Mouse (Mus musculus): ENCODE measurements at regions not wholly inside any gene's neighbourhood (a gene's known extent, or its start where the extent isn't known, plus 50 kb on each side); places are given as distances from the start of the nearest gene placed in this dataset.

DNA sequence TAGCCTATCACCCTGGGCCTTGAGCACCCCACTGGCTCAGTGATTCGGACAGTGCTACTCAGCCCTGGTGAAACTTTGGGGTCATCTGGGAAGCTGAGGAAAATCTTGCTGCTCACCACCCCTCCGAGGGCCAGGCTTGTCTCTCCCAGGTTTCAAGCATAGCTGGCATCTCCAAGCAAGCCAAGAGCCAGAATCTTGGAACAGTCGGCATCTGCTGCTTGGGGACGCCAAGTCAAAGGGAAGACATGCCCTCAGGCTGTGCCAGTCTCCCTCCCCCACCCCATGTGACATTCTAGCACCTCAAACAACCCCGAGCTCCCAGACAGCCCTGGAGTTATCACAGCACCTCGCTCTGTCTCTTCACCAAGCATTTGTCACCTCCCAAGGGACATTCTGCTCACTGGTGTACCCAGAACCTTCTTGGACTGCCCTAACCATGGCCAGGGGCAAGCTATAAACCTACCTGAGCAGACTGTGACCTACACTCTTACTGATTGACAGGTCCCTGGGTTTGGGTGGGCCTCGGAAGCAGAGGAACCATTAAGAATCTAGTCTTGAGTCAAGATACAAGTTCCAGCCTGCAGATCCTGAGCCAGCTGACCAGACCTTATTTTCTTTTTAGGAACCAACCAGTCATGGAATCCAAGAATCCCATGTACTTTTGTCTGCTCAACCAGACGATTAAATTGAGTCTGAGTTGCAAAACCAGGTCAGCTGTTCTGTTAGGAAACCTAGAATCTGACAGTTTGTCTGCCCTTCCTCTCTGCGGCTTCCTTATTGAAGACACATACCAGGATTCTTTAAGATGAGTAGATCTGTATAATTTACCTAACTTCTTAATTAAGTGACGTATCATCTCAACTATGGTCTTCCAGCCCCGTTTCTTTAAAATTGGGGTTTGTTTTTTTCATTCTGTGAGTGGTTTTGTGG, 83.0 kb upstream of the Otos start:
- no peak for DNase-seq (ENCODE audit: low read depth, low spot score)

DNA sequence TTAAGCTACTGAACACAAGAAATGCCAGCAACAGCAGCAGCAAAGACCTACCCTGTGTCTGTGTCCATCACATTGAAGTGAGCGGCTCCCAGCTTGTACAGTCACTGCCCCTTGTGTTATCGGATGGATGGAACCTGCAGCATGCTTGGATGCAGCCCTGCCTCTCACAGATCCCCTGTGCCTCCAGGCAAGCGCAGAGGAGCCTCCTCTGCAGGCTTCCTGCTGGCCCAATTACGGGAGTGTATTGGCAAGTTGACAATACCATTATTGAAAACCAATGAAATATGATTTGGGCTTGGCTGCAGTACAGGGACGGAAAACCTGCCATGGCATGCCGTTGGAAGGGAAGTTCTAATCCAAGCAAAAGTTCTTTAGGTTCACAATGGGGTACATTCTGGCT, 81.9 kb upstream of the Otos start:
- no peak for DNase-seq (ENCODE audit: low read depth, low spot score)

DNA sequence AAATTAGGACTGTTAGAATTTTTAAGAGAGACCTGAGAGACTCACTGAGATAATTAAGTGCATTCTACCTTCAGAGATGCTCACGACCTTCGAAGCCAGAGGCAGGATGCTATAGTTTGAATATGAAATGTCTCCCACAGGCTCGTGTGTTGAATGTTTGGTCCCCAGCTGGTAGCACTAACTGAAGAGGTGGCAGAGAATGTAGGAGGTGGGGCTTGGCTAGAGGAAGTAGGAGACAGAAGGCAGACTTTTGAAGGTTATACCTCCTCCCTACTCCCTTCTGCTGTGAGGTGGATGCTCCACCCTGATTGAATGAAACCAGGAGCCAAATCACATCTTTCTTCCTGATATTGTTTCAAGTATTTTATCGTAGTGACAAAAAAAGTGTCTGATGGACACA, 79.3 kb upstream of the Otos start:
- DNase-seq (ENCODE audit: low read depth, low spot score): no peak

DNA sequence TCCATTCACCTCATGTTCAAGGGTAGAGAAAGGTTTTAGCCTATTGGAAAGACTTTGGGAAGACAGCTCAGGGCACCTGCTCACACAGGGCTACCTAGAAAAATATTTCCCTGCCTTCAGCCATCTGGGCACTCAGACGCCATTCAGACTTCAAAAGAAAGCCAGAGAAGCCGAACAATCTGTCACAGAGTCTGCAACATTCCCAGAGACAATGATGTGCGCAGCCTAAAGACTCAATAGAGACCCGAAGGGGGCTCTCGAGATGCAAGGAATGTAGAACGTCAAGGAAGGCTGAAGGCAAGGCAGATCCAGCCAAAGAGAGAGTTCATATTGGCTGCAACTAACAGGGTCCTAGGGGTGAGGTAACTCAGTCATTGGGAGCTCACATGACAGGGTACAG, 78.7 kb upstream of the Otos start:
- no peak for DNase-seq (ENCODE audit: low read depth, low spot score)

DNA sequence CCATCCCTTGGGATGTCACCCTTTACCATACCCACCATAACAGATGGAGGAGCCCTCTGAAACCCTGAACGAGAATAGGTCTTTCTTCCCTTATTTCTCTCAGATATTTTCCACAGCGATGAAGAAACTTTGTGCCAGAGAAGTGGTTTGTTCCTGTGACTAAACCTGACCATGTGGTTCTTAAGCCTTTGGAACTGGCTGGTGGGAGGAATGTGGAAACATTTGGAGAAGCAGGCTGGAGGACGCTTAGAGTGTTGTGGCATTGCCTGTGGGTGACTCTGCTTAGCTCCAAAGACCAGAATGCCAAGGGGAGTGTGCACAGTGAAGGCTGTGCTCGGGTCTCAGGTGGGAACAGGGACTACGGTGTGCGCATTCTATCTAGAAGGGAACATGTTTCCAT, 77.7 kb upstream of the Otos start:
- DNase-seq (ENCODE audit: low read depth, low spot score): no peak

DNA sequence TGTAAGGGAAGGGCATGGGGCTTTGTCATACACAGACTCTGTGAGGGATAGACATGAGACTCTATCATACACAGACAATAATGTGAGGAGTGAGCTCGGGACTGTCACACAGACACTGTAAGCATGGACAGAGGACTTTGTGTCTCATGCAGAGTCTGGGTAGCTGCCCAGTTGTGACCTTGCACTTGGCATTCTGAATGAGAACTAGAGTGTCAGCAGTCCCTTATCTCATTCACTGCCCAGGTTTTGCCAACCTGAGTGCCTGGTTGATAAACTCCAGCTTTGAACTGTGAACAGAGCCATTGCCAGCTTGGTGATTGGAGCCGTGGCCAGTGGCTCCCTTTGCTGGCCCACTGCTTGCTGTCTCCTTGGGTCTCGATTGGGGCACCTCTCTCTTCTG, 75.5 kb upstream of the Otos start:
- no peak for DNase-seq (ENCODE audit: low read depth, low spot score)

DNA sequence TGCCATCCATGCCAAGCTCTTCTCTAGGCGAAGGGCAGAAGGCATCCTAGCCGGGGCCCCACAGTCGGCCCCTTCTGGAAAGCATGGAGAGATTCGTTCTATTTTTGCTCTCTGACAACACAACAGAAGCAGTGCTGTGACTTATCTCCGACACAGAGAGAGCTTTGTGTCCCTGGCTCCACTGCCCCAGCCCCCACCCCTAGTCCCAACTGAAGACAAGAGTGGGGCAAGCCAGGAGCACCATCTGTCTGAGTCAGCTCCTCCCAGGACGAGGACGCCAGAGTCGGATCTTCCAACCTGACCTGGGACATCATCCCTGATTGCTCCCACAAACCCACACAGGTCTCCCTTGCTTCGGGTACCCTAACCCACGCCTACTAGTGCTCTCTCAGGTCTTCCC, 71.9 kb upstream of the Otos start:
- no peak for DNase-seq (ENCODE audit: low read depth, low spot score)

DNA sequence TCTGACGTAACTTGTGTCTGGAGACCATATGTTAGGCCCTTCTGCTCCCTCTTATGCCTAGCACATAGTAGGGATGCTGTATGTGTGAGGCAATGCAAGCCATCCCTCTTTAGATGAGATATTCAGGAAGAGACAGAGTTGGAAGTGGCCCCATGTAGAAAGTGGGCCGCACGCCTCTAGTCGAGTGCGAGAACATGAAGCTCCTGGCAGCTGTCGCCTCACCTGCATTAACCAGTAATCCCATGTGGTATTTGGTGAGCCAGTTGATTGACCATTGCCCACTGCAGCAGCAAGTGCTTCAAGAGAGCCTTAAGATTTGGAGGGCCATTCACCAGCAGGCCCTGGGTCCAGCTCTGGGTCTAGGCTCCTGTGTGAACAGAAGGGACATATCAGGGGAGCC, 71.2 kb upstream of the Otos start:
- no peak for DNase-seq (ENCODE audit: low read depth, low spot score)

DNA sequence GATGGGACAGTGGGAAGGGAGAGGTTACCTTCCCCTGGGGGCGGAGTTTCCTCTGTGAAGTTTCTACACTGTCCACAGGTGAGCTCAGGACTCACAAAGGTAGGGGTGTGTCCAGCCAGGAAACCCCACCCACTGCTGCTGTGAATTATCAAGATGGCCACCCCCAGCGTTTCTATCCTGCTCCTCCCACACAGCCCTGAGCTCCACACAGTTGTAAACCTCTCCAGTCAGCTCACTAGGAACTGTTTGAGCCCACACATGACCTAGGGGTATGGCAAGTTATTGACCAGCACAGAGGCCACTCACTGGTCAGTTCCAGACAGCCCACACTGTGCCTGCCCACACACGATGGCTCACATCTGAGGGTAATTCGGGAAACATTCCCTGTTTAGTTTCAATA, 69.5 kb upstream of the Otos start:
- no peak for DNase-seq (ENCODE audit: low read depth, low spot score)

DNA sequence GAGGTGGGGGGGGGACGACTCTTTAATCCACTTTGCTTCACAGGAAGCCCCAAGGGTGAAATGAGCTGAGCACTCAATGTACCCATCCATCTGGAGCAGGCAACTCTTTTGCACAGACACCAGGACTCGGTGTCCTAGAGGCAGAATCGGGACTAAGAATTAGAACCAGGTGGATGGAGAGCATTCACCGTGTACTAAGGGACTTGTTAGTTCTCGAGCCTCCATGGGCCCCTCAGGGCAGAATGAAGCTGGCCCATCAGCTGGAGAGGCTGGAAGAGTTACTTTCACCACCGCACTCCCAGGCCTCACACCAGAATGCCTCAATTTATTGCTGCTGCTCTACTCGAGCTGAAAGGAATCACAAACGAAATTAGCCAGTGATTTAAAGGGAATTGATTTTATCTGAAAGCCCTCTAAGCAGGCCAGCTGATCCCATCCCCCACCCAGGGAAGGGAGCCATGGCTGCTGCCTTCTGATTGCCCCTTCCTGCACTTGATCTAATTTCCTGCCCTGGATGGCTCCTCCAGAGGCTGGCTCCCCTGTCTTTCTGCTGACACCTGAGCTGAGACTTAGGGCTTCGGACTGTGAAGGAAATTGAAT, 66.2 kb upstream of the Otos start:
- no peak for DNase-seq (ENCODE audit: low read depth, low spot score)

DNA sequence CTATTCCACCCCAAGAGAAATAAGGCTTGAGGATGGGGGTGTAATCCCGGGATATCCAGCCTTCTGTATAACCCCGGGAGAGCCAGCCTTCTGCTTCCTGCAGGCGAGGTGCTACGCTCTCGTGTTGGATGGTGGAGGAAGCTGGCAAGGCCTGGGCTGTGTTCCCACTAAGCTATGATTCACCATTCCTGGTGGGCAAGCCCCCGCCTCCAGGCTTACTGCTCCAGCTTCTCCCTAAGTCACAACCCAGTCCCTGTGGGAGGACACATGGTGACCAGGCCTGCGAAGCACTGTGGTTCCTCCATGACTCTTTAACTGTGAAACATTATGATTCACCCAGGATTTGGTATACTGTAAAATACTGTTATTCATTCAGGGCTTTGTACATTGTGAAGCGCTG, 63.7 kb upstream of the Otos start:
- DNase-seq (ENCODE audit: low read depth, low spot score): no peak

DNA sequence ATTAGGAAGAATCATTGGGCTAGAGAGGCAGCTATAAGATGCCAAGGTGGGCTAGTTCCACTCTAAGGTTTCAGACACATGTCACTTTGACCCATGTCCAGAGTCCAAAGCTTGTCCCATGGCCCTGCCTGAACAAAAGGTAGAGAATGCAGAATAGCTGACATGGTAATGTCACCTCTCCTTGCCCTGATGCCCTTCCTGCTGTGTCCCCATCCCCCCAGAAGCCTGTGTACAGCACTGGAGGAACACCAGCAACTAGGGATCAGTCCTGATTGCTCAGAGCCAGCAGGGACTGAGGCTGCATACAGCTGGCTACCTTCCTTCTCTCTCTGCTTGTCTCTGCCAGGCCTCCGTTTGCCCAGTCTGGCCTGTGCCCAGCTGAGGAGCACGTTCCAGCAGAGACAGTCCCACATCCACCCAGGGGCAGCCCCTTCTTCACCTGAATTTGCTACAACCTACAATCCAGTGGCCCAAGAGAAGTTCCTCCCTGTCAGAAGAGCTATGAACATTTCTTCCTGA, 61.7 kb upstream of the Otos start:
- no peak for DNase-seq (ENCODE audit: low read depth, low spot score)

DNA sequence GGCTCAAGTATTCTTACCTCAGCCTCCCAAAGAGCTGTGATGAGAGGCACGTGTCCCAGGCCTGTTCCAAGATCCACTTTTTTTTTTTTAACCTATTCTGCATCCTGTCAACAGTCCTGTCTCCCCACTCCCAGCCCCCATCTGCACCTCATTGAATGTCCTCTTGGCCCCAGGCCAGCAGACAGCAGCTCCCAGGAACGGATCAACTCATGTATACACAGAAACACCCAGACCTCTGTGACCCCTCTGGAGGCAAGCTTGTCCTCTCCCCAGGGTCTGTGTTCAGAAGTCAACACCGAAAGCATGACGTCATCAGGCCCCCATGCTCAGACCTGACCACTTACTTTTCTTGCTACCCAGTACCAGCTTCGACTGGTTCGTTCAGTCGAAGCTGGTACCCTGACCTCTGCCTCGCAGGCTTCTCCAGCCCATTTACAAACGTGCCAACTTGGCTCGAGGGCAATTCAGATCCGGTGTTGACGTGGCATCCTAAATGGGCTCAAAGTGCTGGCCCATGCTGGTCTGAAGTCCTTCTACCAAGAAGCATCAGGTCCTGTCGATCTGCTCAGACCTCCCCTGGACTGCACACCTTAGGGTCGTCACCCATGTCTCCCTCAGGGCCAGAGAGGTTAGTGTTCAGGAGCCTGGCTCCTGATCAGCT, 60.7 kb upstream of the Otos start:
- DNase-seq (ENCODE audit: low read depth, low spot score): no peak

DNA sequence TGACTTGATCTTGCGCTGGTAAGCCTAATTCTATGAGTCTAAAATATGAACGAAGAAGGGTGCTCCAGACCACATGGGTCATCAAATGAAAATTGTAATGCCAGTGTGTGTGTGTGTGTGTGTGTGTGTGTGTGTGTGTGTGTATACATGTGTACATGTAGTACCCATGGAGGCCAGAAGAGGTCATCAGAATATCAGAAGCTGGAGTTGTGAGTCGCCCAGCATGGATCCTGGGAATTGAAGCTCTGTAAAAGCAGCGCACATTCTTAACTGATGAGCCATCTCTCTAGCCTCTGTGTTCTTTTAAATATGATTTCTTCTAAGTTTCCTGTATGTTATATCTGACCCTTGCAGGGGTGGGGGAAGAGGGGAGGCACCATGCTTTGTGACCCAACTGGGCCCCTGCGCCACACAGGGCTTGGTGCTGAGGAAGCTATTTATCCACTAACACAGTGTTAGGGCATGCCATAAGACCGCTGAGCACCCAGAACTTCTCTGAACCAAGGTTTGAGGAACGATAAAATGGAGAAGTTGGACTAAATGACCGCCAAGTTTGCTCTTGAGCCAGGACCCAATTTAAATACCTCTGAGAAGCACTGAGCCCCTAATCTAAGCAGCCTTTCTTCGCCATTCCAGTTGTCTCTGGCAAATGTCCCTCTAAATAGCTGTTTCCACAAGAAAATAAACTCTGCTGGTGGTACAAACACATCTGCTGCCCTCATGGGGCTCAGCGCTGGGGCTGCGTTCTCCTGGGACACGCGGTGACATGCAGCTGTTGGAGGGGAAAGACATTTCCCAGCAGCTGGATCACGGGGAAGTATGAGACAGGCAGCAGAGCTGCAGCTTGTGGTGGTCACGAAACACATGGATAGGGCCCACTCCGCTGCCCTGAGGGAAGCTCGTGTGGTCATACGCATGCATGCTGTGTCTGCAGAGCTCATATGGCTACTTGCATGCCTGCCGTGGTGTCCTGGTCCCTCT, 59.6 kb upstream of the Otos start:
- peak; percentile 19 for DNase-seq (ENCODE audit: low read depth, low spot score)

DNA sequence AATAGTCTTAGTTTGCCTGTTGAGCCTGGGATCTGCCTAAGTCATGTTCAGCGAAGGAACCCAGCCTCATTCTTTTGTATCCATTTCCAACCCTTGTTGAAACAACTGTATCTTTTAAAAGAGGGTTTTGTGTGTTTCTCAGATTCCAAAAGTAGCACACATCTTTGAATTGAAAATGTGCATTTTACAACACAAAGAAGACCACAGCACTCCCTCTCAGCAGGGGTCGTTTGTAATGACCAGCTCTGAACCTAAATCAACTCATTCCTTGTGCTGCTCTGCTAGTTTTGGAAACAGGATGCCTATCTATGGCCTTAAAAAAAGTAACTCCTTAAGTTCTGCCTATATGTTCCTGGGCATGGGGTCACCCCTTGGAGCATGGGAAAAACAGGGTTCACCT, 58.8 kb upstream of the Otos start:
- DNase-seq (ENCODE audit: low read depth, low spot score): no peak

DNA sequence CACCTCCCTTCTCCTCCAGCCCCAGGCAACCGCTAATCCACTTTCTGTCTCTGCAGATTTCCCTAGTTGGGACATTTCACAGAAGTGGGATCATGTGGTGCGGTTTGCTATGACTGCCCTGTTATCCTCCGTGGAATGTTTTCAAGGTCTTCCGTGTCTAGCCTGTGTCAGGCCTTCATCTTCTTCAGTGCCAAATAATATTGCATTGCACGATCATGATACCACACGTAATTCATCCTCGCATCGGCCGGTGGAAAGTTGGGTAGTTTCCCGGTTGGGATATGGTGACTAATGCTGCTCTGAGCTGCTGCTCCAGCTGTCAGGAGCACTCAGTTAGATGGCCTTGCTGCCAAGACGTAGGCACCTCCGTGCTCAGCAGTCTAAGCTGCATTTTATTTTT, 55.3 kb upstream of the Otos start:
- no peak for DNase-seq (ENCODE audit: low read depth, low spot score)

DNA sequence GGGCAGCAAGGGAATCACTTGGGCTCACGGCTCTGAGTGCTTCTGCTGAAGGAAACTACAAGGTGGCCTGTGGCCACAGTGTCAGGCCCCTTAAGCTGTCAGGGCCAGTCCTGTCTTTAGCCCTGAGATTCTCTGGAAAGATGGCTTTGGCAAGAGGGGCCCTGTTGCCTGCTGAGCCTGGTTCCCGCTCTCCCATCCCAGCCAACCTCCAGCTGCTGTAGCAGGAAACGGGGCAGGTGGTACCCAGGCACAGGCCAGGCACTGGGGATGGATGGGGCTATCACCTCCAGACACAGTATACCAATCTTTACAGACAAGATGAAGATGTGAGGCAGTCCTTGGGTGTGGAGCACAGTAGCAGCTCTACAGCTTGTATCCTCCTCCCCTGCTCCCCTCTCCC, 54.6 kb upstream of the Otos start:
- no peak for DNase-seq (ENCODE audit: low read depth, low spot score)

DNA sequence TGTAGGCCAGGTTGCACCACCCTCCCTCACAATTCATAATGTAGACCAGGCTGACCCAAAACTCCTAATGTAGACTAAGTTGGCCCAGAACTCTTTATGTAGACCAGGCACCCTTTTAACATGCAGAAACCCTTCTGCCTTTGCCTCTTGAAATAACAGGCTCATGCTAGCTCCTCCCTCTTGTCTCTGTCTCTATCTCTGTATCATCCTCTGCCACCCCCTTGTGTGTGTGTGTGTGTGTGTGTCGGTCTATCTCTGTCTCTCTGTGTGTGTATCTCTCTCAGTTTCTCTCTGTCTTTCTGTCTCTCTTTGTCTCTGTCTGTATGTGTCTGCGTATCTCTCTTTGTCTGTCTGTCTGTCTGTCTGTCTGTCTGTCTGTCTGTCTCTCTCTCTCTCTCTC, 51.5 kb upstream of the Otos start:
- DNase-seq (ENCODE audit: low read depth, low spot score): no peak

DNA sequence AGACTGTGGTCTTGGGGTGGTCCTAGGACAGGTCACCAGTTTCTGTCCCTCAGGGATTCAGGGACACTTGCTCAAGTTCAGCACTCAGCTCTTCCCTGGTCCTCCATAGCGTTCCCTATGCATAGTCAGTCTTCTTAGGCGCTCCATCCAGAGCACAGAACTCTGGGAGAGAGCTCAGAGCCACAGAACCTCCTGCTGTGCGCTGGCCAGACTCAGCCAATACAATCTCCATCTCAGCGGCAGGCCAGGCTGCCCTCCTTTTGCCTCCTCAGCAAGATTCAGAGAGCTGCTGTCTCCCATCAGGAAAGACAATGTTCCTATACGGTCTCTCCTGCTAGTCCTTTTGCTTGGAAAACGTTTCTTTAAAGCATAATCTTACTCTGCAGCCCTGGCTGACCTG, 51.1 kb upstream of the Otos start:
- no peak for DNase-seq (ENCODE audit: low read depth, low spot score)

DNA sequence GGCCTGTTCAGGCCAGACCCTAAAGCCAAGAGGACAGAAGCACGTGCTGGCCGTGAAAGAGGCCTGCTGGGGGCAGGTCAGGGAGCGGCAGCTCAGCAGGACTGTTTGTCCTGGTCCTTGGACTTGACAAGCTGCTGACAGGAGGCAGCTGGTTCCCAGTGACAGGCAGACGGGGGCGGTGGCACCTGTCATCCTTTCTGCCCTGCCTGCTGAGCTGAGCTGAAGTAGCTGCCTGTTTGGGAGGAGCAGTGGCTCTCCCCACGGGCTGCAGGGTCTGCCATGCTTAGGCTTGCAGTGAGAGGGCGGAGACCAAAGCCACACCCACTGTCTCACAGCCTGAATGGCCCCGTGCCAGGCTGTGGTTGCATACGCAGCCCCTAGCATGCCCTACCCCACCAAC, 50.4 kb upstream of the Otos start:
- no peak for DNase-seq (ENCODE audit: low read depth, low spot score)

DNA sequence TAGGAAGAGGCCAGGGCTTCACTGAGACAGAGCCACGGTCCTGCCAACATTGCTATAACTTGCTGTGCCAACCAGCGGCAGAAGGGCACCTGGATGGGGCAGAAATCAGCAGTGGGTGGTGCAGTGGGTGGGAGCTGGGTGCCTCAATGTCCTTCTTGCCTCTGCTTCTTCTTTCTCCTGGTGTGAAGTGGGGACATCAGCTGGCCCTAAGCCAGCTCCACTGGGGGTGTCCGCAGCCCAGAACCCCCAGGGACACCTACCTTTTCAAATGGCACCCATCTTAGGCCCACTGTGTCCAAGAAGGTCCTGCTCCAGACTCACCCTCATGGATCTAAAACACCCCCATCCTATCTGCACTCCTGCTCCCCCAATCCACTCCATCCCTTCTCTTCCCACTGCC, 49.9 kb upstream of the Otos start:
- no peak for DNase-seq (ENCODE audit: low read depth, low spot score)
